Mouse (Mus musculus) kidney, adult 11 months (tissue): ENCODE results near the gene Wnk1.
"Not testable (repeated sequence)": the region's sequence is repeated elsewhere in the genome, so short reads cannot be mapped to it uniquely, and the experiment has no call there.

ENCODE experiments used
- DNase-seq: peaks from one replicate; pipeline ENCODE4 v3.0.0; 2022

Gene Wnk1

GRCm38 (mm10) chr6:120038366-120039255, at the start of gene Wnk1:
Wnk1 (minus strand) TSS chr6:120038672.
- peak; percentile 98 for DNase-seq

- DNase-seq = not testable (repeated sequence)
These were observed 48.6 kb upstream of the Wnk1 start for GRCm38 (mm10) chr6:120087041-120087440.

GRCm38 (mm10) chr6:120085832-120086231, 47.4 kb upstream of the Wnk1 start:
- DNase-seq = no peak

- no peak for DNase-seq
These were observed 46.5 kb upstream of the Wnk1 start for GRCm38 (mm10) chr6:120084983-120085382.

- DNase-seq = no peak
These were observed 45.0 kb upstream of the Wnk1 start for GRCm38 (mm10) chr6:120083442-120083841.

- no peak for DNase-seq
These were observed 44.5 kb upstream of the Wnk1 start for GRCm38 (mm10) chr6:120082951-120083411.

GRCm38 (mm10) chr6:120082251-120082950, 43.9 kb upstream of the Wnk1 start:
- no peak for DNase-seq

- DNase-seq = no peak
These were observed 43.0 kb upstream of the Wnk1 start for GRCm38 (mm10) chr6:120081516-120081915.

GRCm38 (mm10) chr6:120079547-120079946, 41.1 kb upstream of the Wnk1 start:
- no peak for DNase-seq

- no peak for DNase-seq
These were observed 38.4 kb upstream of the Wnk1 start for GRCm38 (mm10) chr6:120076619-120077450.

- no peak for DNase-seq
These were observed 34.2 kb upstream of the Wnk1 start for GRCm38 (mm10) chr6:120072630-120073029.

GRCm38 (mm10) chr6:120069546-120069945, 31.1 kb upstream of the Wnk1 start:
- DNase-seq = no peak

GRCm38 (mm10) chr6:120065552-120066177, 27.2 kb upstream of the Wnk1 start:
- DNase-seq = no peak

- DNase-seq = no peak
These were observed 26.2 kb upstream of the Wnk1 start for GRCm38 (mm10) chr6:120064627-120065026.

- no peak for DNase-seq
These were observed 24.5 kb upstream of the Wnk1 start for GRCm38 (mm10) chr6:120062934-120063333.

GRCm38 (mm10) chr6:120055666-120056540, 17.4 kb upstream of the Wnk1 start:
- no peak for DNase-seq

- DNase-seq = no peak
These were observed 15.9 kb upstream of the Wnk1 start for GRCm38 (mm10) chr6:120054412-120054811.

- no peak for DNase-seq
These were observed 9.3 kb upstream of the Wnk1 start for GRCm38 (mm10) chr6:120047705-120048292.

GRCm38 (mm10) chr6:120045406-120045805, 6.9 kb upstream of the Wnk1 start:
- no peak for DNase-seq

GRCm38 (mm10) chr6:120042632-120043220, 4.3 kb upstream of the Wnk1 start:
- DNase-seq = no peak

- DNase-seq = no peak
These were observed 2.0 kb upstream of the Wnk1 start for GRCm38 (mm10) chr6:120040557-120040857.
